Mouse (Mus musculus) testis, adult 2 months (tissue): ENCODE data around the gene Rxrb.

Experiments used
- CTCF ChIP-seq: fragments of 200-500 bp; IDR thresholded peaks from 2 replicates; pipeline ENCODE4 v1.5.1; 2012; ENCODE audit warnings: low read depth, mild to moderate bottlenecking, inconsistent platforms, low read length, moderate library complexity; ENCODE audit not compliant: control insufficient read depth, insufficient read depth, insufficient replicate concordance
- POLR2A ChIP-seq: fragments of 200-500 bp; IDR thresholded peaks from 2 replicates; pipeline ENCODE4 v1.6.1; 2012; ENCODE audit warnings: low read depth, mild to moderate bottlenecking, inconsistent platforms, low read length, moderate library complexity; ENCODE audit not compliant: control insufficient read depth

- TF ChIP-seq CTCF = no peak
- no peak for TF ChIP-seq POLR2A
These were observed 51.5 kb downstream of the Rxrb start for GRCm38 (mm10) chr17:34083104-34083503.
